Mouse (Mus musculus) kidney, postnatal 0 days (tissue): ENCODE results near the gene Mcub. TPM values are rescaled to one million over a fixed set of nuclear protein-coding genes. Genes with fewer than 3 reads are reported as not detected.

Experiments
- ATAC-seq: fragments of 200-750 bp; cut with Nextera tagmentation; replicated peaks from 2 replicates; pipeline ENCODE4 v1.8.0; 2017; ENCODE audit warnings: low read depth, moderate number of reproducible peaks, moderate TSS enrichment, moderate library complexity; ENCODE audit not compliant: low FRiP score
- DNase-seq: peaks from one replicate; pipeline ENCODE4 v3.0.0-alpha.2; 2016; ENCODE audit warnings: low spot score
- H3K27ac ChIP-seq: fragments of 300-500 bp; sonication (generic); 2 replicates; pipeline ENCODE4 v1.5.1; 2014; ENCODE audit warnings: mild to moderate bottlenecking
- H3K27me3 ChIP-seq: fragments of 300-500 bp; sonication (generic); 2 replicates; pipeline ENCODE4 v1.6.1; 2014; ENCODE audit warnings: low read length, mixed read lengths; ENCODE audit not compliant: insufficient read depth
- H3K36me3 ChIP-seq: fragments of 300-500 bp; sonication (generic); 2 replicates; pipeline ENCODE4 v1.6.1; 2014; ENCODE audit warnings: low read length, mixed read lengths; ENCODE audit not compliant: insufficient read depth
- H3K4me1 ChIP-seq: fragments of 300-500 bp; sonication (generic); replicated peaks from 2 replicates; pipeline ENCODE4 v1.6.1; 2014; ENCODE audit warnings: antibody characterized with exemption, low read length, mixed read lengths; ENCODE audit not compliant: insufficient read depth
- H3K4me2 ChIP-seq: fragments of 300-500 bp; sonication (generic); 2 replicates; pipeline ENCODE4 v1.6.1; 2014; ENCODE audit warnings: mild to moderate bottlenecking, low read length, moderate library complexity, mixed read lengths
- H3K4me3 ChIP-seq: fragments of 300-500 bp; sonication (generic); replicated peaks from 2 replicates; pipeline ENCODE4 v1.5.1; 2014; ENCODE audit warnings: low read depth, low read length
- H3K9ac ChIP-seq: fragments of 300-500 bp; sonication (generic); 2 replicates; pipeline ENCODE4 v1.6.1; 2014; ENCODE audit warnings: low read depth, low read length
- H3K9me3 ChIP-seq: fragments of 300-500 bp; sonication (generic); replicated peaks from 2 replicates; pipeline ENCODE4 v1.6.1; 2016; ENCODE audit warnings: low read length, inconsistent platforms, mixed read lengths
- CTCF ChIP-seq: IDR thresholded peaks from 2 replicates; pipeline ENCODE4 v1.5.1; 2016; ENCODE audit warnings: antibody characterized with exemption, low read depth, mild to moderate bottlenecking, moderate library complexity
- WGBS: fragments of 180-500 bp; shearing (Covaris S2); extraction: QIAGEN DNeasy Blood & Tissue Kit; methylation state at CpG from one replicate; pipeline ENCODE4 v1.1.7; 2014; 5-methylcytosine and 5-hydroxymethylcytosine counted together
- polyA plus RNA-seq: library from polyadenylated mRNA; unstranded; fragments of >200 nt; fragmentation: Nextera tagmentation; extraction: Ambion mirVana; gene quantifications from 2 replicates; pipeline ENCODE4 v1.2.1, GENCODE M21; 2015

Gene Mcub
- polyA plus RNA-seq, 1 experiment from 2014 or later: 2.6 TPM

DNA sequence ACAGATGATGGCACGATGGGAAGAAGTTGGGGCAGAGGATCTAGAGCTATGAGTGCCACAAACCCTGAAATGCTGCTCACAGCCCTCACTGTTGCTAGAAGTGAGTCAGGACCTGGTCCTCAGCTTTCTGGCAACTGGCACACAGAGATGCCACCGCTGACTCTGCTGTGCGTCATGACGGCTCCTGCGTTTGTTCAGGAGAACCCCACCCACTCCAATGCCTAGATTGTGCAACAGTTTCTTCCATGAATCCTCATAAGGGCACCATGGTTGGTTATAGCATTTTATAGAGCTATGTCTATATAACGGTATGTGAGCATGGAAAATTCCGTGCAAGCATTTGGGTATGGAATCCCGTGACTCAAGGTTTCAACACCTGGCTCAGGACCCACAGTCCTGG, 5.3 kb downstream of the Mcub start:
- Histone ChIP-seq H3K4me1 (0 out of 2 replicates have a peak, but pooled peaks cover 5% of the 10 kb centered on the region), H3K4me2 (no peak overlapping the region), H3K27ac (no peak overlapping the region), H3K9me3 (no peaks in the 10 kb centered on the region), H3K4me3 (no peak overlapping the region), H3K9ac (no peak overlapping the region), H3K36me3 (no peaks in the 10 kb centered on the region), H3K27me3 (no peaks in the 10 kb centered on the region)
- no peak for DNase-seq
- 84% methylated on average over 8 of the region's 8 CpGs for WGBS
- no peak for ATAC-seq
- no peak for TF ChIP-seq CTCF

DNA sequence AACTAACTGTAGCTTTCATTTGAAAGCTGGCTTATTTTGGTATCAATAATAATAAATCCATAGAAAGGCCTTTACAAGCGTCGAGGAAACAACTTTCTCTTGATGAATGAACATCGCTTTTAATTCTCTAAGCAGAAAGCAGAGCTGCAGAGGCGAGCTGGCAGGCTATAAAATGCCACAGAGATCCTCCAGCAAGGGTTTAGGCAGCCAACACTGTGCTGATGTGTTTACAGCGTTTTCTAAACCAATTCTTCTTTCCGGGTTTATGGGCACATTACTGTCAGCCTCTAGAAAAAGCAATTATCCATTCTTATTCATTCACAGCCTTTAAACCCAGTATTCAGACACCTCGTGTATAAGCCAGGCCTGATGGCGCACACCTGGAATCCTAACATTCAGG, 7.5 kb downstream of the Mcub start:
- Histone ChIP-seq H3K9me3 (no peaks in the 10 kb centered on the region), H3K4me3 (no peak overlapping the region), H3K27ac (no peak overlapping the region), H3K36me3 (no peaks in the 10 kb centered on the region), H3K9ac (no peak overlapping the region), H3K4me1 (no peaks in the 10 kb centered on the region), H3K27me3 (no peaks in the 10 kb centered on the region), H3K4me2 (no peak overlapping the region)
- ATAC-seq (no peak), DNase-seq (no peak)
- TF ChIP-seq CTCF: no peak
- WGBS: 60% methylated on average over 8 of the region's 8 CpGs

DNA sequence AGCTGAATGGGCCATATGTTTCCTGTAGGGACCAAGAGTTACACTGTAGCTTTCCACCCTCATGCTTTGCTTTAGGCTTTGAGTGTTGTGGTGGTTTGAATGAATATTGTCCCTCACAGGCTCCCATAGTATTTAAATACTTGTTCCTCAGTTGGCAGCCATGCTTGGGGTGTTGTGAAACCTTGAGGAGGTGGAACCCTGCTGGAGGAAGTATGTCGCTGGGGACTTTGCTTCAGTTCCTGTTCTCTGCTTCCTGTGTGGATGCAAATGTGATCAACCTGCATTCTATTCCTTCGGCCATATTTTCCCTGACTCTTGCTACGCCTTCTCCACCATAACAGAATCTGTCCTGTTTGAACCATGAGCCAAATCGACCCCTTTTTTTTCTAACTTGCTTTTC, 16.7 kb downstream of the Mcub start:
- ATAC-seq: no peak
- TF ChIP-seq CTCF: no peak
- 85% methylated on average over 4 of the region's 4 CpGs for WGBS

DNA sequence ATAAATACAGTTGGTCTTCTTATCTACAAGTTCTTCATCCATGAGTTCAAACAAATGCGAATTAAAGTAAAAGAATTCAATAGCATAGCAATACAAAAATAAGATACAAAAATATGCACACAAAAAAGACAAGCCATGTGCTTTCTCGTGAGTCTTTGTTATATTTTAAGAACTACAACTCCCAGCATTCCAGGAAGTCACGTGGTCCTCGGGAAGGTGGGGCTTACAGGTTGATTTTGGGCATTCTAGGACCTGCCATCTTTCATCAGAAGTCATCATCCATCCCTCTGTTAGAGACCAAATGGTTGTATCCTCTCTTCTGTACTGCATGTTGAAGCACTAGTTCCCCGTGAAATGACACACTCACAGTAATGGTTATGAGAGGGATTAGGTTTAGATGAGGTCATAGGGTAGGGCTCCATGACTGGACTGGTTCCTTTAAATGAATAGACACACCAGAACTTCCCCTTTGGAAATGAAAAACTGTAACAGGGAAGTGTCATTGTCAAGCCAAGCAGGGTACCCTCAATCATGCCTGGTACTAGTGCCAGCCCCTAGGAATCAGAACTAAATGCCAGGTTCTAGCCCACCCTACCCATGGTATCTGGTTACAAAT, 20.7 kb downstream of the Mcub start:
- no peaks in the 10 kb centered on the region for H3K9me3 ChIP-seq
- ATAC-seq (no peak), DNase-seq (no peak)
- no peak overlapping the region for H3K27ac ChIP-seq
- H3K4me3 ChIP-seq: no peak overlapping the region
- H3K9ac ChIP-seq: no peak overlapping the region
- no peaks in the 10 kb centered on the region for H3K4me1 ChIP-seq
- 80% methylated on average over 5 of the region's 5 CpGs for WGBS
- no peaks in the 10 kb centered on the region for H3K36me3 ChIP-seq
- no peak overlapping the region for H3K4me2 ChIP-seq
- no peaks in the 10 kb centered on the region for H3K27me3 ChIP-seq
- no peak for TF ChIP-seq CTCF

More for the DNA sequence above, 16.7 kb downstream of the Mcub start:
- Histone ChIP-seq H3K4me2 (no peak overlapping the region), H3K36me3 (no peaks in the 10 kb centered on the region), H3K27me3 (no peaks in the 10 kb centered on the region), H3K9me3 (no peaks in the 10 kb centered on the region), H3K9ac (no peak overlapping the region), H3K4me1 (no peaks in the 10 kb centered on the region), H3K27ac (no peak overlapping the region), H3K4me3 (no peak overlapping the region)
- no peak for DNase-seq

DNA sequence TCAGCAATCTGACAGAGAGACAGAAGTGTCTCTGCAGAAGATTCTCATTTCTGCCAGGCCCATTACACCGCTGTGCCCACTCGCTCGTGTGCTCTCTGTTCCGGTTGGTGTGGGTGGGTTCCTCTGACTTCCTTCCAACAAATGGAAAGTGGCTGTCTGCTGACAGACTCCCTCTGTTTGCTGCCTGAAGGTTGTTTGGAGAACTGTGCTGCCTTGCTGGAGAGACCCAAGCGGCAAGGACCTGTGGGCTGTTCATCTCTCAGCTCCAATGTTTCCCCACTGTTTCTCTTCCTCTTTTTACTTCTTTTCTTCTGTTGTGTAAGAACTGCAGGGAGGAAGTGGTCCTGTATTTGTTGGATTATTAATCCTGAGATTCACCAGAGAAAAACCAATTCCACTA, 21.6 kb downstream of the Mcub start:
- no peaks in the 10 kb centered on the region for H3K36me3 ChIP-seq
- TF ChIP-seq CTCF: no peak
- H3K4me1 ChIP-seq: no peaks in the 10 kb centered on the region
- no peak for DNase-seq
- WGBS: 81% methylated on average over 5 of the region's 5 CpGs
- H3K4me2 ChIP-seq: no peak overlapping the region
- H3K4me3 ChIP-seq: no peak overlapping the region
- no peak overlapping the region for H3K27ac ChIP-seq
- no peaks in the 10 kb centered on the region for H3K9me3 ChIP-seq
- no peak overlapping the region for H3K9ac ChIP-seq
- no peaks in the 10 kb centered on the region for H3K27me3 ChIP-seq
- ATAC-seq: no peak

DNA sequence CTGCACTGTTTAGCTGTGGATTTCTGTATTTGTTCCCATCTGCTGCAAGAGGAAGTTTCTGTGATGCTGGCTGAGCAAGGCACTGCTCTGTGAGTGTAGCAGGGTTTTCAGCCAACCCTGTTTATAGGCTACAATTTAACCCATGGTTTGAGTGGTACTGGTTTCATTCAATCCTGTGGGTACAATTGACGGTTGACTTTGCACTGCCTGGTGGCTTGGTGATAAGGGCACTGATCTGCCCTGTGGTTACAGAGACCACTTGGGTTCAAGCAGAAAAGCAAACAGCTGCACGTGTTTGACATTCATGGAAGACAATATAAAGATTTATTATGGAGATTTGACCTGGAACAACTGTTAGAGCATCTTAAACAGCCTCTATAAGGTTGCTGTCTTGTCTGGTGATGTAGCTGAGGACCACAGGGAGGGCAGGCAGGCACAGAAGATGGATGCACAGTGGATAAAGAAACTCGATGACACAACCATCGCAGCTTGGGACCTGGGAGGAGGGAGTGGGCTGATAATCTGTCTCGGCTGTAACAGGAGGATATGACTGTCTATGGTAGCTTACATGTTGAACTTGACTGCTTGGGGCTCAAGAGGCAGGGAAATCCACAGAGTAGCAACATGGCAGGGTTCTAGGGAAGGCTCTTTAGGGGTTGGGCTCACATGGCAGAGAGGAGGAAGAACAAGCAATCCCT, 23.6 kb downstream of the Mcub start:
- no peak overlapping the region for H3K4me3 ChIP-seq
- H3K9me3 ChIP-seq: no peaks in the 10 kb centered on the region
- DNase-seq (no peak), ATAC-seq (no peak)
- H3K4me2 ChIP-seq: no peak overlapping the region
- H3K27ac ChIP-seq: no peak overlapping the region
- H3K27me3 ChIP-seq: no peaks in the 10 kb centered on the region
- TF ChIP-seq CTCF: no peak
- no peaks in the 10 kb centered on the region for H3K4me1 ChIP-seq
- 49% methylated on average over 5 of the region's 5 CpGs for WGBS
- H3K9ac ChIP-seq: no peak overlapping the region
- no peaks in the 10 kb centered on the region for H3K36me3 ChIP-seq
